Comparison of ENCODE assay signal across 39 mouse cellular contexts in genomic region chr19:9075558-9075957, GRCm38 (mm10). TPM values are rescaled to one million over a fixed set of nuclear protein-coding genes. Genes with fewer than 3 reads are reported as not detected.
DNase-seq lines count a peak whose midpoint lies in the region; ATAC-seq and TF ChIP-seq lines count a peak whose summit lies in the region.
"Had no signal": no experiment of that assay in that cellular context is flagged by ENCODE, and none has a peak within 500 bp of the region (broad histone marks: within the 10 kb centered on the region; RNA-seq: fewer than 3 reads in every experiment).

No protein-coding gene starts in this region.

- no peak for DNase-seq in gastrocnemius, adult 2 months
- DNase-seq in gastrocnemius, postnatal 36 days = no peak
- DNase-seq in 3T3-L1 (ENCODE audit: low read depth, low spot score) (peak; percentile 51), MEL (ENCODE audit: low read depth, low spot score) (peak; percentile 59)
- DNase-seq in forebrain, embryonic 10.5 days (ENCODE audit: extremely low spot score, low spot score) = no peak
- DNase-seq: adrenal gland, postnatal 36 days; cerebellum, adult 8-10 months; cerebellum, postnatal 25 days; embryo, embryonic 11 days; heart, postnatal 36 days; kidney, adult 8-10 months; kidney, postnatal 4 days; right cerebral cortex, postnatal 25 days had no signal

- TF ChIP-seq CTCF in gastrocnemius, adult 2 months (IDR thresholded peaks at IDR 0.05) = no peak
- TF ChIP-seq CTCF in MEL (IDR thresholded peaks at IDR 0.05 in 2 of 3, conservative IDR thresholded peaks at IDR 0.05 in 1 of 3; ENCODE audit: control insufficient read depth in 1 of 3, insufficient read depth in 1 of 3, low read depth in 2 of 3, low read length in 3 of 3, poor library complexity in 1 of 3, severe bottlenecking in 1 of 3) = no peak
- no peak for TF ChIP-seq CTCF in cortical plate, adult 2 months (IDR thresholded peaks at IDR 0.05; ENCODE audit: extremely low read depth, insufficient read depth, low read length)

- TF ChIP-seq RAD21 in MEL (IDR thresholded peaks at IDR 0.05; ENCODE audit: low read depth, low read length) = no peak

- peaks cover 14 to 45% of the 10 kb centered on the region in 2 experiments for H3K4me1 ChIP-seq in MEL (ENCODE audit: control insufficient read depth in 1 of 2, insufficient read depth in 2 of 2, low read length in 2 of 2)
- H3K4me1 ChIP-seq in cortical plate, adult 2 months (ENCODE audit: control insufficient read depth, insufficient read depth, low read length) = peaks cover 2% of the 10 kb centered on the region; the same call in 1 of the 2 replicates
- peaks cover 11% of the 10 kb centered on the region for H3K4me1 ChIP-seq in forebrain, embryonic 10.5 days
- H3K4me1 ChIP-seq: limb, embryonic 12.5 days had no signal

- peak overlapping the region; percentile 90 for H3K27ac ChIP-seq in gastrocnemius, adult 2 months
- peak overlapping the region; percentile 14 for H3K27ac ChIP-seq in MEL (ENCODE audit: control insufficient read depth, low read depth, low read length)
- H3K27ac ChIP-seq in cortical plate, adult 2 months (ENCODE audit: insufficient read depth, low read length) = peak overlapping the region; percentile 48; the same call in 1 of the 2 replicates
- no peak overlapping the region for H3K27ac ChIP-seq in forebrain, embryonic 10.5 days
- H3K27ac ChIP-seq: embryonic facial prominence, embryonic 13.5 days; forebrain, embryonic 13.5 days; heart, embryonic 10.5 days; hindbrain, embryonic 12.5 days; hindbrain, postnatal 0 days; limb, embryonic 12.5 days; neural tube, embryonic 12.5 days had no signal

- H3K4me3 ChIP-seq in gastrocnemius, adult 2 months = no peak overlapping the region
- H3K4me3 ChIP-seq in MEL (ENCODE audit: control insufficient read depth in 1 of 2, insufficient read depth in 1 of 2, low read depth in 2 of 2, low read length in 2 of 2) = no peak overlapping the region
- no peak overlapping the region for H3K4me3 ChIP-seq in cortical plate, adult 2 months (ENCODE audit: insufficient read depth, low read length)
- H3K4me3 ChIP-seq in forebrain, embryonic 10.5 days = no peak overlapping the region
- H3K4me3 ChIP-seq: embryonic facial prominence, embryonic 13.5 days; erythroblast, embryonic 14.5 days; forebrain, embryonic 13.5 days; heart, embryonic 10.5 days; heart, embryonic 15.5 days; hindbrain, embryonic 12.5 days; limb, embryonic 12.5 days; lung, embryonic 15.5 days; neural tube, embryonic 12.5 days; stomach, embryonic 15.5 days had no signal

- no peaks in the 10 kb centered on the region for H3K9me3 ChIP-seq in MEL (replicated peaks; ENCODE audit: insufficient read depth, low read length)
- no peaks in the 10 kb centered on the region for H3K9me3 ChIP-seq in forebrain, embryonic 10.5 days
- H3K9me3 ChIP-seq: embryonic facial prominence, embryonic 13.5 days; forebrain, embryonic 13.5 days; G1E; heart, embryonic 10.5 days; heart, embryonic 15.5 days; hindbrain, embryonic 12.5 days; limb, embryonic 12.5 days; lung, embryonic 15.5 days; neural tube, embryonic 12.5 days; stomach, embryonic 15.5 days had no signal

- ATAC-seq in erythroid progenitor cell, adult 5-6 weeks (replicated peaks; ENCODE audit: low FRiP score, poor library complexity, severe bottlenecking) = no peak
- no peak for ATAC-seq in inflammation-experienced regulatory T-cells, adult 6 months
- ATAC-seq: forebrain, embryonic 13.5 days; hindbrain, postnatal 0 days; intestine, embryonic 16.5 days; midbrain, embryonic 16.5 days; Patski had no signal

- TF ChIP-seq EP300 in MEL (IDR thresholded peaks at IDR 0.05; ENCODE audit: low read depth in 1 of 2, low read length in 2 of 2) = no peak; a peak in 2 of 4 replicates

- no peaks in the 10 kb centered on the region for H3K27me3 ChIP-seq in MEL (ENCODE audit: control insufficient read depth in 1 of 2, insufficient read depth in 2 of 2, low read length in 2 of 2)
- H3K27me3 ChIP-seq in forebrain, embryonic 10.5 days (ENCODE audit: poor library complexity, severe bottlenecking) = no peaks in the 10 kb centered on the region
- H3K27me3 ChIP-seq: embryonic facial prominence, embryonic 13.5 days; forebrain, embryonic 13.5 days; heart, embryonic 15.5 days; hindbrain, embryonic 12.5 days; limb, embryonic 12.5 days; lung, embryonic 15.5 days; neural tube, embryonic 12.5 days; Patski; stomach, embryonic 15.5 days had no signal

- peaks cover 0 to 27% of the 10 kb centered on the region in 2 experiments; a peak in 2 of 4 replicates for H3K36me3 ChIP-seq in MEL (ENCODE audit: control insufficient read depth in 1 of 2, insufficient read depth in 2 of 2, low read length in 2 of 2)
- no peaks in the 10 kb centered on the region for H3K36me3 ChIP-seq in forebrain, embryonic 10.5 days (replicated peaks)
- H3K36me3 ChIP-seq: embryonic facial prominence, embryonic 13.5 days; G1E; heart, embryonic 10.5 days; heart, embryonic 15.5 days; hindbrain, embryonic 12.5 days; limb, embryonic 12.5 days; lung, embryonic 15.5 days; neural tube, embryonic 12.5 days; stomach, embryonic 15.5 days had no signal

- H3K79me2 ChIP-seq in MEL (ENCODE audit: control insufficient read depth, insufficient read depth, low read length, poor library complexity) = no peaks in the 10 kb centered on the region

- intact Hi-C loops in gastrocnemius, adult 2 months (cut with DNase I) = no loop called here
- intact Hi-C loops in gastrocnemius, postnatal 36 days (cut with DNase I) = no loop called here

- no peak overlapping the region for H3K9ac ChIP-seq in MEL (ENCODE audit: control insufficient read depth, low read depth, low read length, poor library complexity, severe bottlenecking)
- H3K9ac ChIP-seq: embryonic facial prominence, embryonic 13.5 days; forebrain, embryonic 13.5 days; heart, embryonic 15.5 days; hindbrain, embryonic 12.5 days; limb, embryonic 12.5 days; lung, embryonic 15.5 days; neural tube, embryonic 12.5 days; stomach, embryonic 15.5 days had no signal

- no peak for TF ChIP-seq POLR2A in MEL (IDR thresholded peaks at IDR 0.05; ENCODE audit: control insufficient read depth in 1 of 2, insufficient read depth in 1 of 2, low read depth in 1 of 2, low read length in 2 of 2, poor library complexity in 1 of 2)
- no peak for TF ChIP-seq POLR2A in cortical plate, adult 2 months (IDR thresholded peaks at IDR 0.05; ENCODE audit: extremely low read depth, insufficient read depth, low read length)

- 92% methylated on average over 2 of the region's 2 CpGs for WGBS in forebrain, embryonic 10.5 days

TF ChIP-seq in MEL, 35 proteins besides CTCF, POLR2A, EP300 and RAD21:
- TF ChIP-seq ETS1 (IDR thresholded peaks at IDR 0.05; ENCODE audit: low read depth, low read length) (peak; percentile 39; the same call in 1 of the 2 replicates), CHD2 (IDR thresholded peaks at IDR 0.05; ENCODE audit: low read length) (no peak), USF1 (IDR thresholded peaks at IDR 0.05; ENCODE audit: low read depth, low read length) (peak; percentile 64), GATA1 (IDR thresholded peaks at IDR 0.05; ENCODE audit: low read depth, low read length) (peak; percentile 53)

RNA-seq across cellular contexts. Expression of gene Scgb1a1, which starts 12.2 kb away (rescaled TPM):
- total RNA-seq in gastrocnemius, adult 2 months (2021) = not detected
- total RNA-seq in gastrocnemius, postnatal 36 days (2021) = not detected
- not detected in 2 replicates for total RNA-seq in MEL (2012; rRNA removed)
- not detected for polyA plus RNA-seq in MEL (2012; ENCODE audit: insufficient read depth in 1 of 2, insufficient read length in 2 of 2, low read depth in 1 of 2, low replicate concordance in 2 of 2, missing spikeins in 1 of 2)
- not detected in 2 replicates for polyA plus RNA-seq in cortical plate, adult 2 months (2012; rRNA removed)
- total RNA-seq in erythroid progenitor cell, adult 5-6 weeks (2015; ENCODE audit: low replicate concordance) = not detected in 2 replicates
- not detected in 2 replicates for total RNA-seq in erythroid progenitor cell, adult 5-6 weeks (2017; ENCODE audit: low replicate concordance)
- not detected in 2 replicates for polyA plus RNA-seq in forebrain, embryonic 10.5 days (2016; fragmentation: Nextera tagmentation; extraction: Ambion mirVana)
- not detected for polyA plus RNA-seq in inflammation-experienced regulatory T-cells, adult 6 months (2017; shearing (Covaris generic))
- total RNA-seq: adrenal gland, adult 18-20 months; adrenal gland, postnatal 36 days; G1E; gastrocnemius, adult 18-20 months; granulocyte monocyte progenitor cell, adult 5-6 weeks; heart, postnatal 36 days; hindbrain, postnatal 0 days; left cerebral cortex, postnatal 25 days; liver, adult 2 months had no signal
- polyA plus RNA-seq: embryonic facial prominence, embryonic 13.5 days; erythroblast, embryonic 14.5 days; forebrain, embryonic 13.5 days; G1E; heart, embryonic 10.5 days; hindbrain, embryonic 12.5 days; hindbrain, postnatal 0 days; intestine, embryonic 16.5 days; kidney, postnatal 0 days; limb, embryonic 12.5 days; liver, embryonic 16.5 days; midbrain, embryonic 11.5 days; midbrain, embryonic 16.5 days; neural tube, embryonic 12.5 days; Patski; stomach, embryonic 15.5 days had no signal

RNA-seq across cellular contexts. Expression of gene Asrgl1, which starts 59.9 kb away (rescaled TPM):
- total RNA-seq in gastrocnemius, adult 2 months (2021) = 10 to 100 TPM; 29.3 to 32.8 TPM
- total RNA-seq in gastrocnemius, postnatal 36 days (2021) = 10 to 100 TPM; 30.2 to 32.2 TPM
- 24.5 and 33.0 TPM in 2 replicates for total RNA-seq in MEL (2012; rRNA removed)
- 10 to 100 TPM in 1 of 2 experiments, not detected in 1; 63.9 TPM for polyA plus RNA-seq in MEL (2012; ENCODE audit: insufficient read depth in 1 of 2, insufficient read length in 2 of 2, low read depth in 1 of 2, low replicate concordance in 2 of 2, missing spikeins in 1 of 2)
- polyA plus RNA-seq in cortical plate, adult 2 months (2012; rRNA removed) = 79.3 and 81.3 TPM in 2 replicates
- 6.5 and 13.0 TPM in 2 replicates for total RNA-seq in erythroid progenitor cell, adult 5-6 weeks (2015; ENCODE audit: low replicate concordance)
- total RNA-seq in erythroid progenitor cell, adult 5-6 weeks (2017; ENCODE audit: low replicate concordance) = 3.7 and 4.5 TPM in 2 replicates
- 17.8 and 25.5 TPM in 2 replicates for polyA plus RNA-seq in forebrain, embryonic 10.5 days (2016; fragmentation: Nextera tagmentation; extraction: Ambion mirVana)
- polyA plus RNA-seq in inflammation-experienced regulatory T-cells, adult 6 months (2017; shearing (Covaris generic)) = 10 to 100 TPM; 30.5 to 37.9 (median 36.3) TPM

Comparison
In these comparisons a context has a peak if more than half of its experiments do, and no peak if none do; other contexts are left out.
1. DNase-seq: peak in 3T3-L1 (single experiment) and MEL (single experiment); none in gastrocnemius, adult 2 months (single experiment), gastrocnemius, postnatal 36 days (0 of 2) and forebrain, embryonic 10.5 days (single experiment).